Mouse (Mus musculus) small intestine, adult 2 months (tissue): ENCODE data around the gene Ccdc78.

Source experiments
- CTCF ChIP-seq: fragments of 200-500 bp; IDR thresholded peaks from 2 replicates; pipeline ENCODE4 v1.5.1; 2012; ENCODE audit warnings: low read depth, mild to moderate bottlenecking, control low read depth, inconsistent platforms, low read length, moderate library complexity, mixed read lengths; ENCODE audit not compliant: insufficient replicate concordance, insufficient read length; ENCODE audit errors: extremely low read depth
- POLR2A ChIP-seq: fragments of 200-500 bp; IDR thresholded peaks from 2 replicates; pipeline ENCODE4 v1.6.1; 2012; ENCODE audit warnings: low read depth, mild to moderate bottlenecking, control low read depth, inconsistent platforms, low read length, moderate library complexity

GRCm38 (mm10) chr17:25831451-25832281 lies 45.3 kb downstream of the Ccdc78 start:
- TF ChIP-seq POLR2A (no peak), CTCF (no peak)
